Mouse (Mus musculus) MEL (cell line): ENCODE measurements around the gene Mcf2l. TPM values are rescaled to one million over a fixed set of nuclear protein-coding genes. Genes with fewer than 3 reads are reported as not detected.

Source experiments
- DNase-seq: peaks from one replicate; pipeline ENCODE4 v3.0.0; 2011; ENCODE audit warnings: low read depth, low spot score
- H3K27ac ChIP-seq: 2 replicates; pipeline ENCODE4 v1.5.1; 2012; ENCODE audit warnings: low read depth, mild to moderate bottlenecking, control low read depth, low read length, moderate library complexity; ENCODE audit not compliant: control insufficient read depth
- H3K27me3 ChIP-seq, 2 experiments: fragments of 150-350 bp in 1 of 2; sonication (generic) in 1 of 2; 2 replicates each; pipeline ENCODE4 v1.6.1; 2012; ENCODE audit warnings: low read length in 2 of 2, mild to moderate bottlenecking in 2 of 2, improper control_type of control experiment in 1 of 2, moderate library complexity in 1 of 2; ENCODE audit not compliant: insufficient read depth in 2 of 2, control insufficient read depth in 1 of 2
- H3K36me3 ChIP-seq, 2 experiments: 2 replicates each; pipeline ENCODE4 v1.6.1; 2012 to 2014; ENCODE audit warnings: low read length in 2 of 2, improper control_type of control experiment in 1 of 2, inconsistent platforms in 1 of 2, mild to moderate bottlenecking in 1 of 2; ENCODE audit not compliant: insufficient read depth in 2 of 2, control insufficient read depth in 1 of 2
- H3K4me1 ChIP-seq, 2 experiments: fragments of 150-350 bp in 1 of 2; sonication (generic) in 1 of 2; 2 replicates each; pipeline ENCODE4 v1.6.1; 2012; ENCODE audit warnings: low read length in 2 of 2, improper control_type of control experiment in 1 of 2, mild to moderate bottlenecking in 1 of 2; ENCODE audit not compliant: insufficient read depth in 2 of 2, control insufficient read depth in 1 of 2
- H3K4me3 ChIP-seq, 2 experiments: fragments of 150-350 bp in 1 of 2; sonication (generic) in 1 of 2; 2 replicates each; pipeline ENCODE4 v1.5.1; 2012; ENCODE audit warnings: low read depth in 2 of 2, low read length in 2 of 2, mild to moderate bottlenecking in 2 of 2, moderate library complexity in 2 of 2, control low read depth in 1 of 2, improper control_type of control experiment in 1 of 2; ENCODE audit not compliant: control insufficient read depth in 1 of 2, insufficient read depth in 1 of 2
- H3K79me2 ChIP-seq: 2 replicates; pipeline ENCODE4 v1.6.1; 2012; ENCODE audit warnings: mild to moderate bottlenecking, low read length, moderate library complexity; ENCODE audit not compliant: control insufficient read depth, poor library complexity, insufficient read depth
- H3K9ac ChIP-seq: 2 replicates; pipeline ENCODE4 v1.6.1; 2012; ENCODE audit warnings: low read depth, mild to moderate bottlenecking, control low read depth, low read length, moderate library complexity; ENCODE audit not compliant: control insufficient read depth, poor library complexity, severe bottlenecking
- H3K9me3 ChIP-seq: fragments of 150-350 bp; sonication (generic); replicated peaks from 2 replicates; pipeline ENCODE4 v1.6.1; 2012; ENCODE audit warnings: mild to moderate bottlenecking, low read length, improper control_type of control experiment, moderate library complexity; ENCODE audit not compliant: insufficient read depth
- CHD2 ChIP-seq: IDR thresholded peaks from 2 replicates; pipeline ENCODE4 v1.6.1; 2011; ENCODE audit warnings: low read length, improper control_type of control experiment
- E2F4 ChIP-seq: IDR thresholded peaks from 2 replicates; pipeline ENCODE4 v1.6.1; 2011; ENCODE audit warnings: low read depth, low read length, improper control_type of control experiment, borderline replicate concordance
- EP300 ChIP-seq, 2 experiments: IDR thresholded peaks; 2 replicates each; pipeline ENCODE4 v1.6.1; 2011; ENCODE audit warnings: improper control_type of control experiment in 2 of 2, low read length in 2 of 2, low read depth in 1 of 2, mild to moderate bottlenecking in 1 of 2
- ETS1 ChIP-seq: IDR thresholded peaks from 2 replicates; pipeline ENCODE4 v1.6.1; 2012; ENCODE audit warnings: low read depth, mild to moderate bottlenecking, inconsistent platforms, low read length, improper control_type of control experiment, moderate library complexity
- GABPA ChIP-seq: IDR thresholded peaks from 2 replicates; pipeline ENCODE4 v1.6.1; 2012; ENCODE audit warnings: low read depth, mild to moderate bottlenecking, inconsistent platforms, low read length, improper control_type of control experiment, moderate library complexity
- GATA1 ChIP-seq: IDR thresholded peaks from 2 replicates; pipeline ENCODE4 v1.6.1; 2011; ENCODE audit warnings: low read depth, low read length, improper control_type of control experiment
- HCFC1 ChIP-seq: IDR thresholded peaks from 2 replicates; pipeline ENCODE4 v1.6.1; 2012; ENCODE audit warnings: low read depth, mild to moderate bottlenecking, inconsistent platforms, low read length, improper control_type of control experiment, moderate library complexity
- JUND ChIP-seq: IDR thresholded peaks from 2 replicates; pipeline ENCODE4 v1.6.1; 2011; ENCODE audit warnings: low read depth, mild to moderate bottlenecking, improper control_type of control experiment, low read length
- KAT2A ChIP-seq: conservative IDR thresholded peaks from 2 replicates; pipeline ENCODE4 v1.6.1; 2012; ENCODE audit warnings: low read depth, low read length, improper control_type of control experiment, inconsistent platforms
- MAFK ChIP-seq: IDR thresholded peaks from 2 replicates; pipeline ENCODE4 v1.6.1; 2011; ENCODE audit warnings: low read depth, mild to moderate bottlenecking, low read length, improper control_type of control experiment, borderline replicate concordance
- MYB ChIP-seq: IDR thresholded peaks from 2 replicates; pipeline ENCODE4 v1.6.1; 2011; ENCODE audit warnings: mild to moderate bottlenecking, low read depth, low read length, improper control_type of control experiment
- NELFE ChIP-seq: IDR thresholded peaks from 2 replicates; pipeline ENCODE4 v1.6.1; 2011; ENCODE audit warnings: low read depth, low read length, improper control_type of control experiment
- POLR2AphosphoS5 ChIP-seq: IDR thresholded peaks from 2 replicates; pipeline ENCODE4 v1.6.1; 2012; ENCODE audit warnings: low read depth, borderline replicate concordance, mild to moderate bottlenecking, inconsistent platforms, low read length, moderate library complexity, mixed read lengths
- RAD21 ChIP-seq: IDR thresholded peaks from 2 replicates; pipeline ENCODE4 v1.6.1; 2011; ENCODE audit warnings: mild to moderate bottlenecking, low read depth, low read length, improper control_type of control experiment
- SMC3 ChIP-seq: IDR thresholded peaks from 2 replicates; pipeline ENCODE4 v1.6.1; 2011; ENCODE audit warnings: low read depth, low read length, improper control_type of control experiment
- TBP ChIP-seq: IDR thresholded peaks from 2 replicates; pipeline ENCODE4 v1.8.0; 2011; ENCODE audit warnings: low read depth, low read length, improper control_type of control experiment
- TCF12 ChIP-seq: IDR thresholded peaks from 2 replicates; pipeline ENCODE4 v1.6.1; 2014; ENCODE audit warnings: low read depth, mild to moderate bottlenecking, inconsistent platforms, low read length, improper control_type of control experiment, moderate library complexity
- UBTF ChIP-seq: IDR thresholded peaks from 2 replicates; pipeline ENCODE4 v1.6.1; 2012; ENCODE audit warnings: low read depth, mild to moderate bottlenecking, inconsistent platforms, low read length, improper control_type of control experiment, moderate library complexity, borderline replicate concordance; ENCODE audit not compliant: insufficient read depth
- USF2 ChIP-seq, 2 experiments: IDR thresholded peaks; 2 replicates each; pipeline ENCODE4 v1.6.1; 2011 to 2012; ENCODE audit warnings: improper control_type of control experiment in 2 of 2, low read length in 2 of 2, borderline replicate concordance in 1 of 2, inconsistent platforms in 1 of 2, low read depth in 1 of 2, mild to moderate bottlenecking in 1 of 2; ENCODE audit not compliant: insufficient read depth in 1 of 2
- ZC3H11A ChIP-seq: IDR thresholded peaks from 2 replicates; pipeline ENCODE4 v1.6.1; 2012; ENCODE audit warnings: low read depth, mild to moderate bottlenecking, inconsistent platforms, low read length, improper control_type of control experiment
- polyA plus RNA-seq, 2 experiments: library from polyadenylated mRNA; stranded (reverse) in 1 of 2; unstranded in 1 of 2; fragments of >175 nt in 1 of 2; fragments of >200 nt in 1 of 2; gene quantifications; 2 replicates each; pipeline versions ENCODE4 v1.2.1 to v1.2.4; 2012; ENCODE audit warnings: low replicate concordance in 2 of 2, low read depth in 1 of 2; ENCODE audit not compliant: insufficient read length in 2 of 2, insufficient read depth in 1 of 2, missing spikeins in 1 of 2
- total RNA-seq: library from RNA; depleted of rRNA; stranded (reverse); fragments of 300-350 nt; gene quantifications from 2 replicates; pipeline ENCODE4 v1.2.3, GENCODE M21; 2012

The Mcf2l gene
- total and polyA plus RNA-seq, 3 experiments, result 1.2 to 3.6 TPM; not detected in 1

DNA sequence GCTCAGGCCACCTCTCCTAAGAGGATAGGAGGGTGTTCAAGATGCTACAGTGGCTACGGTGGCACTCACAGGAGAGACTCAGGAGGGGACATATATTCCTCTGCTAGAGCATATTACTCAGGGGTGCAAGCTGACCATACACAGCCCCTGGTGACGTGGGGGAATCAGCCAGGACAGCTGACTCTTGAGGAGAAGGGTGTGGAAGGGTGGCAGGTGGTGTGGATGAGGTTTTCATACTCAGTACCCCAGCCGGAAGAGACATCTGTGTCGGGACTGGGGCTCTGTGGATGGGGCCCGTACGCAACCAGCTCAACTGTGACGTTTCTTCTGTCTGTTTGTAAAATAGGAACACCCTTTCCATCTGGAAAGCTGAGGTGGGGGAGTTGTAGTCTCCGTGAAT, 58.9 kb downstream of the Mcf2l start:
- Histone ChIP-seq H3K9me3 (no peaks in the 10 kb centered on the region), H3K9ac (no peak overlapping the region), H3K4me1 (no peaks in the 10 kb centered on the region), H3K4me3 (no peak overlapping the region), H3K27me3 (no peaks in the 10 kb centered on the region), H3K36me3 (no peaks in the 10 kb centered on the region), H3K27ac (no peak overlapping the region), H3K79me2 (no peaks in the 10 kb centered on the region)
- TF ChIP-seq SMC3 (no peak), KAT2A (no peak), RAD21 (no peak), MAFK (no peak), TBP (no peak)
- no peak for DNase-seq

DNA sequence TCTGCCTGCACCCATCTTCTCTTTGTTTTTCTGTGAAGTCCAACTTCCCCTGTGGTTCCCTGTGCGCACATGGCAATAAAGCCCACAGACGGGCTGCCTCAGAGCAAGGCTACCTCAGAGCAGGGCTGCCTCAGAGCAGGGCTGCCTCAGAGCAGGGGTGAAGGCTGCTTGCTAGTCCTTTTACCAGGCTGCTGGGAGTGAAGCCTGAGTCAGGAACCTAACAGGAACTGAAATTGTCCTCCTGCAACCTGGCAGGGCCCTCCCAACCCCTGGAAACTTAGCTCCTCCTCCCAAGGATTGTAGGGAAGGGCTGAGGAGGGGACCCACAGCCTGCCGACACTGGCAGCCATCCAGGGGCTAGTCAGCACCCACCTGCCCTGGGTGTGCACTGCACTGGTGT, 60.2 kb downstream of the Mcf2l start:
- no peak overlapping the region for H3K4me3 ChIP-seq

DNA sequence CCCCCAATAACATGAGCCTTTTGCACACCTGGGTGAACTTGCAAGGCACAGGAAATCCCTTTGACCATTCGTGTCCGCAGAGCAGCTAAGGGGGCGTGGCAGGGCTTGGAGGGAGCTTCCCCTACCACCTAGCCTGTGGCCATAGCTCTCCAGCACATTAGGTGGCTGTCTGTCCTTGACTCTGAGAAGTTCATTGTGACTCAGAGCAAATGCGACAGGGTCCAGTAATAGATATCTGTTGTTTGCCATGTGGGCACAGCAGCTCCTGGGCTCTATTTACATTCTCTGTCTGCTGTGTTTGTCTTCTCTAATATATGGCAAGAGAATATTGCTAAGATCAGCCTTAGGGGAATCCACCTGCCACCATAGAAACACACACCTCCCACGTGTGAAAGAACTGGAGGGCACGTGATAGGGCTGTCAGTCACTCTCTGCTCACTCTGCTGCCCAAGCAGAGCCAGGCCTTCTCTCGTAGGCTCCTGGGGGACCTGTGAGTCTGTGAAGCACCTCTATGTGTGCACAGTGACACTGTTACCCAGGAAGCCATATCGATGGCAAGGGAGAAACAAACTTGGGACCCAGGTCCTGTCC, 60.9 kb downstream of the Mcf2l start:
- no peaks in the 10 kb centered on the region for H3K4me1 ChIP-seq
- no peak overlapping the region for H3K9ac ChIP-seq
- H3K79me2 ChIP-seq, result no peaks in the 10 kb centered on the region
- H3K9me3 ChIP-seq, result no peaks in the 10 kb centered on the region
- no peaks in the 10 kb centered on the region for H3K36me3 ChIP-seq
- no peak for DNase-seq
- no peaks in the 10 kb centered on the region for H3K27me3 ChIP-seq
- H3K27ac ChIP-seq, result no peak overlapping the region
- no peak overlapping the region for H3K4me3 ChIP-seq
- TF ChIP-seq JUND (no peak), ETS1 (no peak), E2F4 (no peak), RAD21 (no peak), GABPA (no peak), MYB (no peak), NELFE (no peak), GATA1 (no peak), EP300 (IDR thresholded peaks at IDR 0.05; ENCODE audit: low read depth in 1 of 2, low read length in 2 of 2) (no peak)

More for the DNA sequence above, 60.2 kb downstream of the Mcf2l start:
- Histone ChIP-seq H3K36me3 (no peaks in the 10 kb centered on the region), H3K9ac (no peak overlapping the region), H3K79me2 (no peaks in the 10 kb centered on the region), H3K9me3 (no peaks in the 10 kb centered on the region), H3K27ac (no peak overlapping the region), H3K4me1 (no peaks in the 10 kb centered on the region), H3K27me3 (no peaks in the 10 kb centered on the region)
- no peak for TF ChIP-seq GABPA
- TF ChIP-seq TCF12, result no peak
- no peak for TF ChIP-seq POLR2AphosphoS5
- TF ChIP-seq CHD2, result no peak
- TF ChIP-seq RAD21, result no peak
- TF ChIP-seq ZC3H11A, result no peak
- no peak for TF ChIP-seq USF2 (IDR thresholded peaks at IDR 0.05; ENCODE audit: borderline replicate concordance in 1 of 2, insufficient read depth in 1 of 2, low read depth in 1 of 2, low read length in 2 of 2)
- TF ChIP-seq HCFC1, result no peak
- TF ChIP-seq UBTF, result no peak
- no peak for DNase-seq
